Mouse (Mus musculus) limb, embryonic 13.5 days (tissue): ENCODE results near the gene Zc2hc1c. TPM values are rescaled to one million over a fixed set of nuclear protein-coding genes. Genes with fewer than 3 reads are reported as not detected.

Experiments
- ATAC-seq: fragments of 200-750 bp; cut with Nextera tagmentation; 2 replicates; pipeline ENCODE4 v1.8.0; 2017; ENCODE audit warnings: low read depth, moderate number of reproducible peaks, moderate TSS enrichment; ENCODE audit not compliant: low FRiP score
- H3K27ac ChIP-seq: fragments of 300-500 bp; sonication (generic); 2 replicates; pipeline ENCODE4 v1.5.1; 2015; ENCODE audit warnings: inconsistent platforms, mild to moderate bottlenecking, moderate library complexity
- H3K27me3 ChIP-seq: fragments of 300-500 bp; sonication (generic); 2 replicates; pipeline ENCODE4 v1.6.1; 2015; ENCODE audit warnings: mild to moderate bottlenecking, inconsistent platforms
- H3K36me3 ChIP-seq: fragments of 300-500 bp; sonication (generic); 2 replicates; pipeline ENCODE4 v1.6.1; 2015; ENCODE audit warnings: inconsistent platforms, mild to moderate bottlenecking, moderate library complexity
- H3K4me1 ChIP-seq: fragments of 300-500 bp; sonication (generic); 2 replicates; pipeline ENCODE4 v1.6.1; 2015; ENCODE audit warnings: inconsistent platforms
- H3K4me2 ChIP-seq: fragments of 300-500 bp; sonication (generic); replicated peaks from 2 replicates; pipeline ENCODE4 v1.6.1; 2015; ENCODE audit warnings: inconsistent platforms, mild to moderate bottlenecking, moderate library complexity
- H3K4me3 ChIP-seq: fragments of 300-500 bp; sonication (generic); 2 replicates; pipeline ENCODE4 v1.5.1; 2015; ENCODE audit warnings: moderate library complexity, mild to moderate bottlenecking, inconsistent platforms
- H3K9ac ChIP-seq: fragments of 300-500 bp; sonication (generic); 2 replicates; pipeline ENCODE4 v1.6.1; 2015; ENCODE audit warnings: mild to moderate bottlenecking, inconsistent platforms
- H3K9me3 ChIP-seq: fragments of 300-500 bp; sonication (generic); 2 replicates; pipeline ENCODE4 v1.6.1; 2016; ENCODE audit warnings: inconsistent platforms
- WGBS: fragments of 180-500 bp; shearing (Covaris S2); methylation state at CpG from one replicate; pipeline ENCODE4 v1.1.7; 2015; 5-methylcytosine and 5-hydroxymethylcytosine counted together
- microRNA-seq: library from miRNA; unstranded; fragments of <30 nt; microRNA quantifications from one replicate; pipeline ENCODE4, GENCODE M21; 2016
- polyA plus RNA-seq: library from polyadenylated mRNA; unstranded; fragments of >200 nt; fragmentation: Nextera tagmentation; extraction: Ambion mirVana; gene quantifications from 2 replicates; pipeline ENCODE4 v1.2.1, GENCODE M21; 2015

The Zc2hc1c gene
- polyA plus RNA-seq, 1 experiment from 2014 or later: 1.0 TPM

- H3K36me3 ChIP-seq: peaks cover 48% of the 10 kb centered on the region
- H3K27ac ChIP-seq: no peak overlapping the region
Measured at GRCm38 (mm10) chr12:85344252-85344651, 55.9 kb downstream of the Zc2hc1c start.

GRCm38 (mm10) chr12:85345559-85345958 lies 57.2 kb downstream of the Zc2hc1c start:
- H3K27ac ChIP-seq: no peak overlapping the region
- no peak overlapping the region for H3K9ac ChIP-seq
- no peaks in the 10 kb centered on the region for H3K27me3 ChIP-seq
- peaks cover 11% of the 10 kb centered on the region for H3K4me1 ChIP-seq
- 87% methylated on average over 6 of the region's 6 CpGs for WGBS
- H3K4me3 ChIP-seq: no peak overlapping the region
- H3K36me3 ChIP-seq: peaks cover 53% of the 10 kb centered on the region
- H3K4me2 ChIP-seq: no peak overlapping the region
- no peaks in the 10 kb centered on the region for H3K9me3 ChIP-seq
- no peak for ATAC-seq

More at GRCm38 (mm10) chr12:85344252-85344651, 55.9 kb downstream of the Zc2hc1c start:
- no peak overlapping the region for H3K9ac ChIP-seq
- peaks cover 17% of the 10 kb centered on the region for H3K4me1 ChIP-seq
- H3K9me3 ChIP-seq: no peaks in the 10 kb centered on the region
- WGBS: 28% methylated on average over 7 of the region's 7 CpGs
- H3K4me3 ChIP-seq: no peak overlapping the region
- H3K4me2 ChIP-seq: no peak overlapping the region
- no peaks in the 10 kb centered on the region for H3K27me3 ChIP-seq
- peak; percentile 76; the same call in 1 of the 2 replicates for ATAC-seq

GRCm38 (mm10) chr12:85346374-85346773 lies 58.0 kb downstream of the Zc2hc1c start:
- WGBS: 61% methylated on average over 3 of the region's 3 CpGs

GRCm38 (mm10) chr12:85347196-85347595 lies 58.8 kb downstream of the Zc2hc1c start:
- ATAC-seq: no peak
- Histone ChIP-seq H3K9ac (peak overlapping the region; percentile 8; the same call in 1 of the 2 replicates), H3K36me3 (peaks cover 50% of the 10 kb centered on the region), H3K4me2 (no peak overlapping the region), H3K9me3 (no peaks in the 10 kb centered on the region), H3K4me3 (no peak overlapping the region), H3K27me3 (no peaks in the 10 kb centered on the region), H3K27ac (no peak overlapping the region), H3K4me1 (peaks cover 8% of the 10 kb centered on the region; the same call in 1 of the 2 replicates)
- WGBS: 91% methylated on average over 3 of the region's 3 CpGs

More at GRCm38 (mm10) chr12:85346374-85346773, 58.0 kb downstream of the Zc2hc1c start:
- H3K36me3 ChIP-seq: peaks cover 53% of the 10 kb centered on the region
- no peak for ATAC-seq
- no peak overlapping the region for H3K4me2 ChIP-seq
- H3K27me3 ChIP-seq: no peaks in the 10 kb centered on the region
- H3K4me3 ChIP-seq: no peak overlapping the region
- H3K9ac ChIP-seq: no peak overlapping the region
- H3K27ac ChIP-seq: no peak overlapping the region
- H3K9me3 ChIP-seq: no peaks in the 10 kb centered on the region
- H3K4me1 ChIP-seq: peaks cover 9% of the 10 kb centered on the region

GRCm38 (mm10) chr12:85348338-85348737 lies 59.9 kb downstream of the Zc2hc1c start:
- no peak overlapping the region for H3K27ac ChIP-seq
- H3K27me3 ChIP-seq: no peaks in the 10 kb centered on the region
- H3K4me1 ChIP-seq: peaks cover 8% of the 10 kb centered on the region; the same call in 1 of the 2 replicates
- peaks cover 55% of the 10 kb centered on the region for H3K36me3 ChIP-seq
- no peak for ATAC-seq
- WGBS: 72% methylated on average over 6 of the region's 6 CpGs
- no peak overlapping the region for H3K9ac ChIP-seq
- no peak overlapping the region for H3K4me3 ChIP-seq
- no peaks in the 10 kb centered on the region for H3K9me3 ChIP-seq
- H3K4me2 ChIP-seq: no peak overlapping the region

Small RNA genes lying within 50 kb of the gene (microRNA-seq; reads per million reads assigned to microRNA genes)
- gene Mir6938: not detected

Other genes starting within 250 kb of the Zc2hc1c start
- gene Prox2, start 177.8 kb upstream of the Zc2hc1c start, polyA plus RNA-seq: 3.6 and 4.1 TPM in 2 replicates
- 105 and 110 TPM in 2 replicates for gene Dlst, start 177.8 kb upstream of the Zc2hc1c start, polyA plus RNA-seq
- gene Rps6kl1, start 137.3 kb upstream of the Zc2hc1c start, polyA plus RNA-seq: 0.31 and 0.33 TPM in 2 replicates
- gene Pgf, start 110.8 kb upstream of the Zc2hc1c start, polyA plus RNA-seq: 17.9 and 19.5 TPM in 2 replicates
- gene Eif2b2, start 69.1 kb upstream of the Zc2hc1c start, polyA plus RNA-seq: 78.3 and 79.9 TPM in 2 replicates
- 10.0 and 10.8 TPM in 2 replicates for gene Mlh3, start 18.0 kb upstream of the Zc2hc1c start, polyA plus RNA-seq
- 44.8 and 48.4 TPM in 2 replicates for gene Acyp1, start 153 bp upstream of the Zc2hc1c start, polyA plus RNA-seq
- 25.4 and 29.1 TPM in 2 replicates for gene Nek9, start 50.8 kb downstream of the Zc2hc1c start, polyA plus RNA-seq
- gene Tmed10, start 86.3 kb downstream of the Zc2hc1c start, polyA plus RNA-seq: 320 and 322 TPM in 2 replicates
- gene Fos, start 185.3 kb downstream of the Zc2hc1c start, polyA plus RNA-seq: 6.1 and 7.2 TPM in 2 replicates